Mouse (Mus musculus) neutrophil, adult 5-6 weeks (primary cell): ENCODE results near the gene Grm1. TPM values are rescaled to one million over a fixed set of nuclear protein-coding genes. Genes with fewer than 3 reads are reported as not detected.

Experiments used
- ATAC-seq: fragments of 151-379, 151-347 bp; 2 replicates; pipeline ENCODE4 v1.8.0; 2017; ENCODE audit warnings: mild to moderate bottlenecking, moderate TSS enrichment; ENCODE audit not compliant: insufficient number of reproducible peaks, poor library complexity, low FRiP score, severe bottlenecking; ENCODE audit errors: extremely low read depth
- total RNA-seq: library from RNA; stranded (forward); fragments of 200-1000 nt; gene quantifications from 2 replicates; pipeline ENCODE4 v1.2.3, GENCODE M21; 2017

Gene Grm1
- total RNA-seq, 1 experiment from 2014 or later, result 4.3 TPM

- ATAC-seq, result no peak
These were observed 234.5 kb downstream of the Grm1 start for GRCm38 (mm10) chr10:10847376-10848286.

GRCm38 (mm10) chr10:10845059-10845685 is 237.0 kb downstream of the Grm1 start:
- no peak for ATAC-seq

GRCm38 (mm10) chr10:10835406-10835805 is 246.8 kb downstream of the Grm1 start:
- ATAC-seq, result no peak

GRCm38 (mm10) chr10:10834828-10835227 is 247.3 kb downstream of the Grm1 start:
- no peak for ATAC-seq

GRCm38 (mm10) chr10:10831141-10831540 is 251.0 kb downstream of the Grm1 start:
- ATAC-seq, result no peak

- no peak for ATAC-seq
These were observed 254.8 kb downstream of the Grm1 start for GRCm38 (mm10) chr10:10827308-10827707.

- ATAC-seq, result no peak
These were observed 264.1 kb downstream of the Grm1 start for GRCm38 (mm10) chr10:10818061-10818460.

- ATAC-seq, result no peak
These were observed 267.4 kb downstream of the Grm1 start for GRCm38 (mm10) chr10:10814631-10815216.

- ATAC-seq, result no peak
These were observed 269.1 kb downstream of the Grm1 start for GRCm38 (mm10) chr10:10812750-10813711.

- no peak for ATAC-seq
These were observed 272.4 kb downstream of the Grm1 start for GRCm38 (mm10) chr10:10809777-10810176.

GRCm38 (mm10) chr10:10795321-10795720 is 286.8 kb downstream of the Grm1 start:
- ATAC-seq, result no peak

GRCm38 (mm10) chr10:10790458-10790857 is 291.7 kb downstream of the Grm1 start:
- no peak for ATAC-seq

- ATAC-seq, result no peak
These were observed 292.2 kb downstream of the Grm1 start for GRCm38 (mm10) chr10:10789967-10790366.

GRCm38 (mm10) chr10:10787906-10788416 is 294.2 kb downstream of the Grm1 start:
- ATAC-seq, result no peak

GRCm38 (mm10) chr10:10785122-10785521 is 297.0 kb downstream of the Grm1 start:
- no peak for ATAC-seq

- ATAC-seq, result no peak
These were observed 307.3 kb downstream of the Grm1 start for GRCm38 (mm10) chr10:10774827-10775226.

GRCm38 (mm10) chr10:10763015-10763414 is 319.1 kb downstream of the Grm1 start:
- ATAC-seq, result no peak

GRCm38 (mm10) chr10:10761274-10761673 is 320.9 kb downstream of the Grm1 start:
- no peak for ATAC-seq

- no peak for ATAC-seq
These were observed 321.4 kb downstream of the Grm1 start for GRCm38 (mm10) chr10:10760801-10761200.
